Mouse (Mus musculus): Measurements from ENCODE around the gene Rrp1. TPM values are rescaled to one million over a fixed set of nuclear protein-coding genes. Genes with fewer than 3 reads are reported as not detected.

Gene Rrp1
- total and polyA plus RNA-seq, 3 experiments: 273 to 417 TPM; not detected in 1

DNA sequence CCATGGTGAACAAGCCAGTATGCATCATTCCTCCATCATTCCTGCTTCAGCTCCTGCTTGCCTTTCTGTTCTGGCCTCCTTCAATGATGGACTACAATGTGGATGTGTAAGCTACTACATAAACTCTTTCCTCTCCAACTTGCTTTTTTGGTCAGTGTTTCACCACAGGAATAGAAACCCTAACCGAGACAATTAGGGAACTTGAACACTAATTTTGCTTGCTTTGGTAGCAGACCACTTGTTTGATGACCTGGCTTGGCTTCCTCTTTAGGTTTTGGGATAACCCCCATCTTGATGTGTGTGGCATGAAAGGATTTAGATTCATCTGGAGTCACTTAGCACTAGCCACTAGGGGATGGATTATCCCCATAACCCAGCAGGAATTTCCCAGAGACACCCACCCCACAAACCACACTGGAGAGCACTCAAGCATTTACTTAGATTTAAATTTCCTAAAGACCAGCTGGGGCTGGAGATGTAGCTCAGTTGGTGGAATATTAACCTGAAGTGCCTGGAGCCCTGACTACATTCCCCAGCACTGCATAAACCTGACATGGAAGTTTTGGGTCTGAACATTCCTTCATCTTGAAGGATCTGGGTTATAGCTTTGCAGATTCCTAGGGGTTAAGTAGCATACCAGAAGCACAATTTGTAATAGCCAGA, 56.8 kb downstream of the Rrp1 start:
- Histone ChIP-seq H3K9me3 (replicated peaks; ENCODE audit: insufficient read depth, low read length) (no peaks in the 10 kb centered on the region), H3K9ac (ENCODE audit: control insufficient read depth, low read depth, low read length, poor library complexity, severe bottlenecking) (no peak overlapping the region), H3K4me1 (ENCODE audit: control insufficient read depth in 1 of 2, insufficient read depth in 2 of 2, low read length in 2 of 2) (no peaks in the 10 kb centered on the region; a peak in 1 of 4 replicates), H3K79me2 (ENCODE audit: control insufficient read depth, insufficient read depth, low read length, poor library complexity) (no peaks in the 10 kb centered on the region), H3K4me3 (ENCODE audit: control insufficient read depth in 1 of 2, insufficient read depth in 1 of 2, low read depth in 2 of 2, low read length in 2 of 2) (no peak overlapping the region), H3K27me3 (ENCODE audit: control insufficient read depth in 1 of 2, insufficient read depth in 2 of 2, low read length in 2 of 2) (peaks cover 3 to 6% of the 10 kb centered on the region in 2 experiments; a peak in 2 of 4 replicates), H3K27ac (ENCODE audit: control insufficient read depth, low read depth, low read length) (no peak overlapping the region), H3K36me3 (ENCODE audit: control insufficient read depth in 1 of 2, insufficient read depth in 2 of 2, low read length in 2 of 2) (no peaks in the 10 kb centered on the region; a peak in 1 of 4 replicates)
- TF ChIP-seq MEF2A (IDR thresholded peaks at IDR 0.05; ENCODE audit: extremely low read depth, insufficient replicate concordance, low read depth, low read length, poor library complexity, severe bottlenecking): no peak
- no peak for TF ChIP-seq GATA1 (IDR thresholded peaks at IDR 0.05; ENCODE audit: low read depth, low read length)
- TF ChIP-seq MAX (IDR thresholded peaks at IDR 0.05; ENCODE audit: low read length): no peak
- no peak for TF ChIP-seq POLR2AphosphoS5 (IDR thresholded peaks at IDR 0.05; ENCODE audit: borderline replicate concordance, low read depth, low read length)
- TF ChIP-seq MXI1 (IDR thresholded peaks at IDR 0.05; ENCODE audit: low read depth, low read length): no peak
- no peak for TF ChIP-seq SMC3 (IDR thresholded peaks at IDR 0.05; ENCODE audit: low read depth, low read length)
- no peak for TF ChIP-seq EP300 (IDR thresholded peaks at IDR 0.05; ENCODE audit: low read depth in 1 of 2, low read length in 2 of 2)
- no peak for TF ChIP-seq USF1 (IDR thresholded peaks at IDR 0.05; ENCODE audit: low read depth, low read length)
- no peak for TF ChIP-seq TBP (IDR thresholded peaks at IDR 0.05; ENCODE audit: low read depth, low read length)
- TF ChIP-seq USF2 (IDR thresholded peaks at IDR 0.05; ENCODE audit: borderline replicate concordance in 1 of 2, insufficient read depth in 1 of 2, low read depth in 1 of 2, low read length in 2 of 2): no peak
- no peak for DNase-seq (ENCODE audit: low read depth, low spot score)

DNA sequence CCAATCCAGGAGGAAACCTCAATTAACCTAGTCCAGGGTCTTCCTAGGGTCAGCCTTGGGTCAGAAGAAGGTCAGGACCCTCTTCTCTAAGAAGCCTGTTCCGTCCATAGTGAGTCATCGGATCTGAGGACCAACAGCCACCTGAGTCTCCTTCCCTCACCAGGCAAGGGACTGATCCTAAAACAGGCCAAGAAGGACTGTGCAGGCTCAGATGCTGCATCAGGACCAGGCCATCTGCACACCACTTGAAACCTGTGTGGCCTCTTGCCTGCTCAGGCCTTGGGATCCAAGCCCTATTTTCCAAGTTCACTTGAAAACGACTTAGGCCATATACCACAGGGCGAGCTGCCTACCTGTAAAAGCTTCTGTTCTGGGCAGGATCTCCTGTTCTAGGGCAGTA, 59.6 kb downstream of the Rrp1 start:
- no peaks in the 10 kb centered on the region; a peak in 1 of 4 replicates for H3K4me1 ChIP-seq (ENCODE audit: control insufficient read depth in 1 of 2, insufficient read depth in 2 of 2, low read length in 2 of 2)
- H3K79me2 ChIP-seq (ENCODE audit: control insufficient read depth, insufficient read depth, low read length, poor library complexity): no peaks in the 10 kb centered on the region
- no peak overlapping the region for H3K9ac ChIP-seq (ENCODE audit: control insufficient read depth, low read depth, low read length, poor library complexity, severe bottlenecking)
- H3K36me3 ChIP-seq (ENCODE audit: control insufficient read depth in 1 of 2, insufficient read depth in 2 of 2, low read length in 2 of 2): no peaks in the 10 kb centered on the region; a peak in 1 of 4 replicates
- DNase-seq (ENCODE audit: low read depth, low spot score): no peak
- no peak overlapping the region for H3K27ac ChIP-seq (ENCODE audit: control insufficient read depth, low read depth, low read length)
- TF ChIP-seq KAT2A (conservative IDR thresholded peaks at IDR 0.05; ENCODE audit: low read depth, low read length) (no peak), NRF1 (IDR thresholded peaks at IDR 0.05; ENCODE audit: insufficient read depth, low read depth, low read length, poor library complexity, severe bottlenecking) (no peak), ETS1 (IDR thresholded peaks at IDR 0.05; ENCODE audit: low read depth, low read length) (no peak), GATA1 (IDR thresholded peaks at IDR 0.05; ENCODE audit: low read depth, low read length) (no peak), RCOR1 (IDR thresholded peaks at IDR 0.05; ENCODE audit: low read depth, low read length) (no peak), HCFC1 (IDR thresholded peaks at IDR 0.05; ENCODE audit: low read depth, low read length) (no peak), MAFK (IDR thresholded peaks at IDR 0.05; ENCODE audit: borderline replicate concordance, low read depth, low read length) (no peak), NELFE (IDR thresholded peaks at IDR 0.05; ENCODE audit: low read depth, low read length) (no peak), MEF2A (IDR thresholded peaks at IDR 0.05; ENCODE audit: extremely low read depth, insufficient replicate concordance, low read depth, low read length, poor library complexity, severe bottlenecking) (no peak)
- H3K4me3 ChIP-seq (ENCODE audit: control insufficient read depth in 1 of 2, insufficient read depth in 1 of 2, low read depth in 2 of 2, low read length in 2 of 2): no peak overlapping the region
- H3K9me3 ChIP-seq (replicated peaks; ENCODE audit: insufficient read depth, low read length): no peaks in the 10 kb centered on the region
- peaks cover 0 to 3% of the 10 kb centered on the region in 2 experiments; a peak in 2 of 4 replicates for H3K27me3 ChIP-seq (ENCODE audit: control insufficient read depth in 1 of 2, insufficient read depth in 2 of 2, low read length in 2 of 2)
